Mouse (Mus musculus) E14TG2a.4 (cell line): ENCODE measurements at regions not wholly inside any gene's neighbourhood (a gene's known extent, or its start where the extent isn't known, plus 50 kb on each side); places are given as distances from the start of the nearest gene placed in this dataset.

Experiments used
- H3K27me3 ChIP-seq: 2 replicates; pipeline ENCODE4 v1.6.1; 2014; ENCODE audit warnings: low read length, control low read depth; ENCODE audit not compliant: insufficient read depth
- H3K36me3 ChIP-seq: 2 replicates; pipeline ENCODE4 v1.6.1; 2014; ENCODE audit warnings: low read length, control low read depth; ENCODE audit not compliant: insufficient read depth
- H3K4me1 ChIP-seq: replicated peaks from 2 replicates; pipeline ENCODE4 v1.6.1; 2014; ENCODE audit warnings: low read depth, low read length, control low read depth
- H3K4me3 ChIP-seq: replicated peaks from 2 replicates; pipeline ENCODE4 v1.5.1; 2014; ENCODE audit warnings: mild to moderate bottlenecking, low read length
- H3K9me3 ChIP-seq: 2 replicates; pipeline ENCODE4 v1.6.1; 2014; ENCODE audit warnings: low read length, control low read depth
- CTCF ChIP-seq: conservative IDR thresholded peaks from 2 replicates; pipeline ENCODE4 v1.5.1; 2014; ENCODE audit warnings: low read length
- NANOG ChIP-seq: IDR thresholded peaks from 2 replicates; pipeline ENCODE4 v1.6.1; 2014; ENCODE audit warnings: borderline replicate concordance, low read length, mixed read lengths
- POU5F1 ChIP-seq: IDR thresholded peaks from 2 replicates; pipeline ENCODE4 v1.6.1; 2014; ENCODE audit warnings: low read length, borderline replicate concordance

DNA sequence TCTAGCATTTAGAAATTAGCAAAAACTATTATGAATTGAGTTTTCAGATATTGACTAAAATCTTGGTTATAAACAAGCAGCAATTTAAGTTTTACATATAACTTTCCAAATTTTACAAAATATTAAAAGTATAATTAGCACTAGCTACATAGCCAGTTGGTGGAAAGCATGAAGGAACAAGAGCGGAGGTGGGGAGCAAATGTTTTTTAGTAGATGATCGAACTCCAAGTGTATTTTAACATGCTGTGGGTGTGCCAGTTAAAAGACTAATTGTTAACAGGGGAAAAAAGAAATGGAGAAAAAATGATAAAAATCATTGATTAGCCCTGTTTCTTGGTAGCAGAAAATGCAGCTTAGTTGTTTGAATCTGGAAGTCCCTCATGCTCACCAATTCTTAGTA lies 426.3 kb upstream of the Mpdz start:
- no peaks in the 10 kb centered on the region for H3K27me3 ChIP-seq
- H3K4me1 ChIP-seq = no peaks in the 10 kb centered on the region
- peaks cover 20% of the 10 kb centered on the region for H3K9me3 ChIP-seq
- H3K4me3 ChIP-seq = no peak overlapping the region
- TF ChIP-seq POU5F1 = no peak
- no peak for TF ChIP-seq NANOG
- TF ChIP-seq CTCF = no peak
- no peaks in the 10 kb centered on the region for H3K36me3 ChIP-seq

DNA sequence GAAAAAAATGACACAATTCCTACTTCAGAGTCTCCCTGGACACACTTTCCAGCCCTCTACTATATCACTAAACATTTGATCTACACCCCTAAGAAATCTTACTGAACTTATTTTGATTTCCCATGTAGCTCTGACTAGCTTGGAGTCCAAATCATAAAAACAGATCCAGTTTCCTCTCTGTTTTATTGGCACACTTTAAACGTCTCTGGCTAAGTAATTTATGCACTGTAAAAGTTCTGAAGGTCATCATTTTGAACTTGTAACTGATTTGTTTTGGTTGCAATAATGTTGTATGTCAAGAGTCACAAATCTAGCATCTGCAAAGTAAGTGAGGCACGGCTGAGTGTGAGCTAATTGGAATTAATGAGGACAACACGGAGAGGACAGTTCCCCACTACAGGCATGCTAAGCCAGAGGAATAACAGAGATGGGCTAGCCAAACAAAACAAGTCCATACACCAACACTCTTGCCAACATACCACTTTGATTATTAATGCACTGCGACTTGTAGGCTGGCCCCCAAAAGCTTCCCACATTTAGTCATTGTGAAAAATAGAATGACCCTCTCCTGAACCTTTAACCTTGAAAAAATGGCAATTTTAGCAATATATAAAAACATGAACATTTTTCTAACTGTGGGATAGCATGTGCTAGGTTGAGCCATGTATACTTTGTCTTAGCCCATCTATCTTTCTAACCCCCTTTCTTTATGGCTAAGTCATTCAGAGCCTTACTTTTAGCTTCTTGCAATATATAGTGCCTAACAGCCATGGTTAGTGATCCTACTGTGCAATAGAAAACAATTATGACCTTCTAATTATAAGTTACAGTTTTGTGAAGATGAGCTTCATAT lies 399.3 kb upstream of the Mpdz start:
- Histone ChIP-seq H3K27me3 (no peaks in the 10 kb centered on the region), H3K36me3 (no peaks in the 10 kb centered on the region), H3K4me1 (no peaks in the 10 kb centered on the region), H3K9me3 (no peaks in the 10 kb centered on the region), H3K4me3 (no peak overlapping the region)
- TF ChIP-seq CTCF (no peak), POU5F1 (no peak), NANOG (no peak)

DNA sequence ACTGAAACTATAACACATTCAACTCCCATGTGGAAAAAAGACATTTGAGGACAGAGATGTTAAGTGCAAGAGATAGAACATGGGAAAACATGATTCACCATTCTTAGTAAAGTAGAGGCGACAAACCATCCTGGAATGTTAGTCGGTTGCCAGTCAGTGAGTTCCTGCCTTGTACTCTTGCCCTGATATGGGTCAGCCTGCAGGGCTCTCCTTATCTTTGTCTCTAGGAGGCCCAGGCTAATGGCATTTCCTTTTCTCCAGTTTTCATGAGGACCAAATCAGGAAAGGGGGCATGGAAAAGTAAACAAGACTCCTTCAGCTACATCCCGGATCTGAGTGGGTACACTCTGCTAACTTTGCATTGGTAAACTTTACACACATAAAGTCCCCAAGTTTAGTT lies 387.4 kb upstream of the Mpdz start:
- H3K27me3 ChIP-seq = no peaks in the 10 kb centered on the region
- H3K4me1 ChIP-seq = no peaks in the 10 kb centered on the region
- no peaks in the 10 kb centered on the region for H3K9me3 ChIP-seq
- H3K36me3 ChIP-seq = no peaks in the 10 kb centered on the region
- TF ChIP-seq NANOG = no peak
- no peak for TF ChIP-seq CTCF
- no peak for TF ChIP-seq POU5F1
- H3K4me3 ChIP-seq = no peak overlapping the region

DNA sequence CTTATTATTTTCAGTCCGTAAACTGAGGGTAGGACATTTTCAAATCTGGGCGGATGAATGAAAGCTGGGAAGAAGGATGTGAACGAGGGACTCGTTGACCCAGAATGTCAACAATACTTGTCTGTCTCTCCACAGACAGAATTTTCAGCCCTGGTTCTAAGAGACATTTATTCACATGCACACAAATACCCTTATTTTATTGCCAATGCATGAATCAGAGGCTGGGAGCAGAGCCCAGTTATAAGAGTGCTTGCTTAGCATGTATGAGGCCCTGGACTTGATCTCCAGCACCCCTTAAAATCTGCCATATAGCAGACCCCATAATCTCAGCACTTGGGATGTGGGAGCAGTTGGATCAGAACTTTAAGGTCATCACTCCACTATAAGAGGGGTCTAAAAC lies 384.8 kb upstream of the Mpdz start:
- Histone ChIP-seq H3K4me1 (no peaks in the 10 kb centered on the region), H3K4me3 (no peak overlapping the region), H3K27me3 (no peaks in the 10 kb centered on the region), H3K9me3 (no peaks in the 10 kb centered on the region), H3K36me3 (no peaks in the 10 kb centered on the region)
- TF ChIP-seq NANOG (no peak), CTCF (no peak), POU5F1 (no peak)

DNA sequence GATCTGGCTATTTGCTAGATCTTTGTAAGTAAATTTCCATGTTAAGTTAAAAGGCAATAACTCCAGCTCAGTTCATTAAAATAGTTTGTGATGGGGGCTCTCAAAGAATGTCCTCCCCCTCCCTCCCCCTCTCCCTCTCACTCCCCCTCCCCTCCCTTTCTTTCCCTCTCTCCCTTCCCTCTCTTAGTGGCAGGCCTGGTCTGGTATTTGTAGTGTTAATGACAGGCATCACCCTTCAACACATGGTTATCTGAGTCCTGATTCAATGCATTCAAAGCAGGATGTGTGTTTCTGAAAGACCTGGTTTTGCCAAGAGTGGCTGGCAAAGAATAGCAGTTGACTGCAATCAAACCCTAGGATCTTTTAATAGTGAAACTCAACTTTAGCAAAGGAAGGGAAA lies 383.4 kb upstream of the Mpdz start:
- H3K4me1 ChIP-seq = no peaks in the 10 kb centered on the region
- no peaks in the 10 kb centered on the region for H3K9me3 ChIP-seq
- TF ChIP-seq CTCF (no peak), NANOG (no peak), POU5F1 (no peak)
- H3K36me3 ChIP-seq = no peaks in the 10 kb centered on the region
- H3K27me3 ChIP-seq = no peaks in the 10 kb centered on the region
- no peak overlapping the region for H3K4me3 ChIP-seq

DNA sequence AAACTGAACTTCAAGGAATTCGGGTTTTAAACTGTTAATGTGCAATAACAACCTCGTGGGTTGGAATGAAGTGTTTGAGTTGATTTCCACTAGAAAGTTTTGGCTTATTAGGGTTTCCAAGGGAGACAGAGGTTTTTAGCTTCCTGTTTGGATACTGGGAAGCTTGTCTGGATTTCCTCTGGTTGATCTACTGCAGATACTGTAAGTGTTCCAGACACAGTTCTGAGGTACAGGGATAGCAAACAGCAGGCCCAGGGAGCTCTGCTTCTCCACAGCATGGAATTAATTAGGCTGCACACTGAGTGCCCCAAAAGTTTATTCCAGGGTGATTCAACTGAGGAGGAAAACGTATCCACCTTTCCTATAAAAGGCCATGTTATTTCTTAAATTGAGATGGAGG lies 381.0 kb upstream of the Mpdz start:
- H3K36me3 ChIP-seq = no peaks in the 10 kb centered on the region
- no peaks in the 10 kb centered on the region for H3K4me1 ChIP-seq
- H3K27me3 ChIP-seq = no peaks in the 10 kb centered on the region
- H3K4me3 ChIP-seq = no peak overlapping the region
- TF ChIP-seq CTCF (no peak), POU5F1 (no peak), NANOG (no peak)
- H3K9me3 ChIP-seq = no peaks in the 10 kb centered on the region

DNA sequence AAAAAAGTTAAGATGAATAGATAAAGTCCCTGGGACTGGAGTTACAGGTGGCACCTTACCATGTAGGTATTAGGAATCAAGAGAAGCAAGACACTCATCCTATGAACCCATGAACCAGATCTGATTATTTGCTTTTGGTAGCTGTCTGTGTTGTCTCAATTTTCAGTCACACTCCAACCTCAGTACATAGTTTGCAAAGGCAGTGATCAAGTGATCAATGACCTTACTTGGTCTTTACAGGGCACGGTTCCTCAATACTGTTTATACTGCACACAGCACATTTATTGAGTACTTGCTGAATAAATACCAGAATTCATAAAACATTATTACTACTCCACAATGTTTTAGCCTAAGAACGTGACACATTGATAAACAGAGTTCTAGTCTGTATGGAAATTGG lies 346.7 kb upstream of the Mpdz start:
- H3K9me3 ChIP-seq = no peaks in the 10 kb centered on the region
- no peaks in the 10 kb centered on the region for H3K27me3 ChIP-seq
- TF ChIP-seq NANOG (no peak), POU5F1 (no peak), CTCF (no peak)
- no peaks in the 10 kb centered on the region for H3K36me3 ChIP-seq
- no peak overlapping the region for H3K4me3 ChIP-seq
- no peaks in the 10 kb centered on the region for H3K4me1 ChIP-seq

DNA sequence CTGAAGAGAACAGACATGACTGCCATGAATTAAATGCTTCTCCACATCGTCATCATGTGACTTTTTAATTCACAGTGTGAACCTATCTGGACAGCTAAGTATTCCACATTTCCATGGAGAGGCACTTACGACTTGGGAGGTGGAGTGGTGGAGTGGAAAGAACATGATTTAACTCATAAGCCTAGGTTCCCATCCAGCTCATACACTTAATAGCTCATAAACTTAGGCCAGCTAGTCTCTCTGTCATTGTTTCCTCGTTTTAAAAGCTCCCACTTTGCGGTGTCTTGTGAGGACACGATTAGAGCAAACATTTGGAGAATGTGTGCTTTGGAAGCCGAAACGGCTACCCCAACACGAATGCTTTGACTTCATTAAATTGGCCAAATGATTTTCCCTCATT lies 346.0 kb upstream of the Mpdz start:
- no peaks in the 10 kb centered on the region for H3K36me3 ChIP-seq

DNA sequence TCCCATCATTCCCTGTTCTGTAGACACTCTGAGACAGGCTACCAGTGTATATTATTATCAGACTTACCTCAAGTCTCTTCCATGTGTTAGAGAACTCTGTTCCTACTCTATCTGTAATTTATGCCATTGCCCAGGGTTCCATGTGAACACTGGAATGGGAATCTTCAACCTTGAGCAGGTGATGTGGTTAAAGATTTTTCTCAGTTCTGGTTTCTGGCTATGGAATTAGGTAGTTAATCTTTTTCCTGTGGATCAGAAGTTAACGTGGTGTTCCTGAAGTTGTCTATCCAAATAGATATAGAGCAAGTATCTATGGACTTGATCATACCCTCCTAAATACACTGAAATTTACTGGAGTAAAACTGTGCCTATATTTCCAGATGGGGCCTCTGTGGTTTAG lies 339.4 kb upstream of the Mpdz start:
- TF ChIP-seq CTCF (no peak), POU5F1 (no peak), NANOG (no peak)
- Histone ChIP-seq H3K9me3 (peaks cover 6% of the 10 kb centered on the region), H3K27me3 (no peaks in the 10 kb centered on the region), H3K4me1 (no peaks in the 10 kb centered on the region), H3K36me3 (no peaks in the 10 kb centered on the region), H3K4me3 (no peak overlapping the region)

More for the DNA sequence above, 346.0 kb upstream of the Mpdz start:
- TF ChIP-seq CTCF (no peak), POU5F1 (no peak), NANOG (no peak)
- Histone ChIP-seq H3K27me3 (no peaks in the 10 kb centered on the region), H3K4me1 (no peaks in the 10 kb centered on the region), H3K9me3 (no peaks in the 10 kb centered on the region), H3K4me3 (no peak overlapping the region)
